Mouse (Mus musculus) retina, postnatal 1 day (tissue): ENCODE results near the gene Nrxn1.

Experiments
- DNase-seq: peaks from one replicate; pipeline ENCODE4 v3.0.0-alpha.2; 2012

The Nrxn1 gene

DNA sequence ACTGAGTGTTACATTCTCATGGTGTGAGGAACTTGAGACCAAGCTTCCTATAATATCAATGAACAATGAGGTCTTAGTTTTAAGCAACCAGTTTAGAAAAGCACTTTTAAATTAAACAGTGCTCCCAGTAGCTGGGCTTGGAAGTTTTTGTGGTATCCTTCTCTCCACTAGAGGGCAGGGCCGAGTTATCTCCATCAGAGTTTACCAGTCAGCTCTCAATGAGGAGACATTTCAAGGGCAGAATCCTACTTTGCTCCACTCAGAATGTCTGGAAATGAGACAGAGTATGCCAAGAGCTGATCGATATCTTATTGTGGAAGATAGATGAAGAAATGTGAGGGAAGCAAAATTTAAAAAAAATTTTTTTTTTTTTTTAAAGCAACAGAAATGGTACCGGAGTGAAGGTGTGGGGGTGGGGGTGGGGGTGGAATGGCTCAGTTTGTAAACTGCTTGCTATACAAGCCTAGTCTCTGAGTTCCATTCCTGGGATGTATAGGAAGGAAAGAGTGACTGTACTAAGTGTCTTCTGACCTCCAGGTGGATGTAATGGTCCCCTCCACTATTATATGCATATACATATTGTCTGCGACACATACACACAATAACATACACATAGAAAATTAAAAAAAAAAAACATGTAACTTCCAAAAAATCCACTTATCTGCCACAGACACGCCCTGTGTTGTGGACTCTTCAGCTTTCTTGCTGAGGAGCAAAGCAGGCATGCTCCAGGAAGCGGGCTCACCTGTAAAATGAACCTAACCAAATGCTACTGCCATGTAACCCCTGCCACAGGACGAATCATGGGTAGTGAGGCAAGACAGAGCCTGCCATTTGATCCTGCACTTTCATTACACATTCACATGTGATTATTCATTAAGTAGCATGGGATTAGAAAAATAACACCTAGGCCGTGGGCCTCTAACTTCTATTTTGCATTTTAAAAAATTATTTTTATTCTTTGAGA lies 283.4 kb downstream of the Nrxn1 start:
- DNase-seq = peak; percentile 79

- no peak for DNase-seq
Measured at GRCm38 (mm10) chr17:90808256-90808655, 284.6 kb downstream of the Nrxn1 start.

GRCm38 (mm10) chr17:90807199-90807598 lies 285.7 kb downstream of the Nrxn1 start:
- DNase-seq = no peak

- DNase-seq = no peak
Measured at GRCm38 (mm10) chr17:90798689-90799088, 294.2 kb downstream of the Nrxn1 start.

DNA sequence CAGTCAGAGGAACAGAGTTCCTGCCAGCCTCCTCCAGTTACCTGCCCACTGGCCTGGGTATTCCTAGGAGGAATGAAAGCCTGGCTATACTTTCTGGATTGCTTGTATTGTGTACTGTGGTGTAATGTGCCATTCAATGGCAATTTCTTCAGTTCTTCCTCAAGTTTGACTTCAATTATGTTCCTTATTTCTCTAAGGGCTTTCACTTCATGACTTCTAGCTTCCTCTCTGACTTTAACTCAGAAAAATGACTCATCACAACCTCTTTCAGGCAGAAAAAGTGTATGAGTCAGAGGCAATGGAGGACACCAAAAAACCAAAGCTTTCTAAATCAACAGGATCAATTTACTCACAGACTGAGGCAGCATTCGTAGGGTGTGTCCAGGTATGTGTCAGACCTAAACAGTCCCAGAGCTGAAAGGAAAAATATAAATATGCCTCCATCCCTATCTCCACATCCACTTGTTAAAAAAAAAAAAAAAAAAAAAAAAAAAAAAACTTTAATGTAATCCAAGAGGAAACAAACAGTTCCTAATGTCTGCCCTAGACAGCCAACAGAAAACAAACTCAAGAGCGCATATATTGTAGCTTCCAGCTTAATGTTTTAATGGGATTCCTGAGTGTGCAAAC lies 295.1 kb downstream of the Nrxn1 start:
- DNase-seq = no peak

DNA sequence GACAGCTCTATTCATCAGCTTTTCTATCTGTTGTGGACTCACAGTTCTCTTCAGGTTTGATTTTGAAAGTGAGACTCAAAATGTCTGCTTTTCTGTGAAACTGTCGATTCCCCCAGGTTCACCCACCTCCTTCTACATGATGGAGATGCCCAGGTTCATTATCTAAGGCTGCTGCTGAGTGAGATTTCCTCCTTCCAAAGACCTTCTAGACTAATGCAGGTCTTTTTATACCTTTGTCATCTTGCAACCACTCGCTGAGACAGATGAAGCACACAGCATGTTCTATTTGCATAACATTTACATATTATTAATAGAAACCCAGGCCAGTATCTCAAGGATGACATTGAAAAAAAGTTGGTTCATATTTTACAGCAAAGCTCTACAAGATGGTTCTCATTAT lies 295.9 kb downstream of the Nrxn1 start:
- DNase-seq = no peak

- DNase-seq = no peak
Measured at GRCm38 (mm10) chr17:90788491-90789127, 304.3 kb downstream of the Nrxn1 start.

GRCm38 (mm10) chr17:90788040-90788439 lies 304.8 kb downstream of the Nrxn1 start:
- DNase-seq = no peak

- no peak for DNase-seq
Measured at GRCm38 (mm10) chr17:90787121-90787788, 305.6 kb downstream of the Nrxn1 start.

DNA sequence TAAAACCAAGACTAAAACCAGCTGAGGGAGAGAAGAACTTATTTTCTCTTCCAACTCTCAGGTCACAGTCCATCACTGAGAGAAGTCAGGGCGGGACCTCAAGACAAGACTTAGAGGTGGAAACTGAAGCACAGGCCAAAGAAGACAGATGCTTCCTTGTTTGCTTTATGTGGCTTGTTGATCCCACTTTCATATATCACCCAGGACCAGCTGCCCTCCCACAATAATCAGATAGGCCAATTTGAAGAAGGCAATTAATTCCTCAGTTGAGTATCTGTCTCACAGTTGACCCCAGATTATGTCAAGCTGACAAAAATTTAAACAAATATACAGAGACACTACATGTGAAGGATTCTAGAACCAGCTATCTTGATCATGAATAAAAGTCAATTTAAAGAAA lies 312.4 kb downstream of the Nrxn1 start:
- DNase-seq = no peak

DNA sequence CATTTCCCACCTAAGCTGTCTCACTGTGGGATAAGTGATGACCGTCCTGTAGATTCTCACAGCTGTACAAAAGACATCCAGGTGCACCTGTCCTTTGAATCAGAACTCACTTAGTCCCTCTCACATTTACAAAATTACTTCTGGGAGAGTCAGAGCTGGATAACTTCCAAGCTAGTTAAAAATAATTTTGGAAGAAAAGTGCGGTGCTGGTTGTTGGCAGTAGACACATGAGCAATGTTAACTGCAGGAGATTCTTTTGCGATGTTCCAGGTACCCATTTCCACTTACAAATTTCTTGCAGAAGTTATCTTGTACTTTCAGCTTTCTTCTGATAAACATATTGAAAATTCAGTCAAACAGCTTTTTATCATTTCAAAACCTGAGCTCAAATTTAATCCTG lies 317.5 kb downstream of the Nrxn1 start:
- no peak for DNase-seq

DNA sequence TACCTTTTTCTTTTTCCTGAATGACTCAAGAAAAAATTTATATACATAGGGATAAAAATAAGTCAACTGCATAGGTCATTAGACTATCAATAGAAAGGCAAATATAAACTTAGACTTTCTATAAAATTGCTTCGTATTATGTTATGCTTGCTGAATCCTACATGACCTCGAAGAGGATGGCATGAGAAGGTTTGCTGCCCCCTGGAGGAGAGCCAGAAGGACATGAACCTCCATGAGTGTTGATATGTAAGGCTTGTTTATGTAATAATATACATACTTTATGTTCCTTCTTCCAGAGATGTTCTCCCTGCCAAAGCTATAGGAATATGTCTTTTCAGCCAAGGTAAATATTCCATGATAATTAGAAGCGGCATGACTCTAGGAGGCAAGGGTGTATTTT lies 319.6 kb downstream of the Nrxn1 start:
- DNase-seq = no peak

DNA sequence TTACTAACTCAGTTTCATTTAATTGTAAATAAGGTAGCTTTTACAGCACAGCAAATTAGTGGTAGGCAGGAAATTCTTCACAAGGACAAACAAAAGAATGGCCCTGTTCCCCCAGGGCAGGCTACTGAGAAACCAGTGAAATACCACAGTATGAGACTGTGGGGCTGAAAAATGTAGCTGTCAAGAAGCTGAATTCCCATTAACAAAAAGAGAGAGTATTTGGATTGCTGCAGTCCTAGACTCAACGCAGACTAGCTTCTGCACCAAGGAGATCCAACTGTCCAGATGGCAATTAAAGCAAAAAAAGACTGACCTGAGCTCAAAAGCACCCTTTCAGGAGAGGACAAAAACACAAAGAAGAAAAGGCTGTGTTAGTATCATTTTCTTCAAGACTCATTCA lies 324.7 kb downstream of the Nrxn1 start:
- no peak for DNase-seq

DNA sequence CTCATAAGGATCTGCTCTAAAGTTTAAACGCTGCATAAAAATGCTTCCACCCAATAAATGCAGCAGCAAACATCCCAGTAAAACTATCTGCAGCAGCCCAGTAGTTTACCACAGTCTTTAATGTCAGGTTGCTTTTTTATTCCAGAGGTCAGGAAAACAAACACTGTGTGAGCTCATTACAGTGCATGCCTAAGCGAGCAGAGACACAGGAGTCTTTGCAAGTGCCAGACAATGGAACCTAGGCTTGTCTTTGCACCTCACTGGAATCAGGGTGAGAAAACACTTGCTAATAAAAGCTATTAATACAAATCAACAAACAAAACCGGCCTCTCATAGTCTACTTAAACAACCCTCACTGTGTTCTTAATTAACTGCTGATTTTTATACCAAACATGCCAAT lies 365.7 kb downstream of the Nrxn1 start:
- DNase-seq = peak; percentile 50

DNA sequence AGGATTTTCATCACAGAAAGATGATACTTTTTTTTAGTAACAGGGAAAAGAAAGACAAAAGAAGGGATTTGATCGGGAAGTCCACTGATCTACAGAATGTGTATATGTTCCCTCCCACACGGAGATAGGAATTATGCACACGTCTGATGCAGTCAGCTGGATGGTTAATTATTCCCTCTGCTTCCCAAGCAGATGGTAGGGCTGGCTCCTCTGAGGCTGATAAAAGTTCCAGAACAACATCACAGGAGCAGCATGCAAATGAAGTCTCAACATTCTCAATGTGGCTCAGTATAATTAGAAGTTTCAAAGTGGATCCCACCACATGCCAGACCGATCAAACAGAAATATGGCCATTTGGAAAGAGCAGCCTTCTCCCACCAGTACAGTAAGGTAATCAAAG lies 388.1 kb downstream of the Nrxn1 start:
- no peak for DNase-seq

DNA sequence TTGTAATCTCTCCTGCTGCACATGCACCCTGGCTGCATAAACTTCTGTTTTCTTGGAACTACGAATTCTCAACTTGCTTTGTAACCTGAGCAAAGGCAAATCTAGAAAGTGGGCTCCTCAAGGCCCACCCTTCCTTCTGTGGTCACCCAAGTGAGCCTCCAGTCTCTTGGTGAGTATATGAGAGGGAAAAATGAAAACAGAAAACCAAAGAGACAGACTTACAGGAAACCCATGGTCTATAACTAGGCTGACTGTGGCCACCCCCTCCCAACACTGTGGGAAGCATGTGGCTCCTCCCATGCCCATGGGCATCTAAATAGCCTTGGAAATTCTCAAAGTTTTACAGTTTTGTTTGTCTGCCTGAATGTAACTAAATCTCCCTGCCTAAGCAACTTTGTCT lies 390.2 kb downstream of the Nrxn1 start:
- DNase-seq = no peak

DNA sequence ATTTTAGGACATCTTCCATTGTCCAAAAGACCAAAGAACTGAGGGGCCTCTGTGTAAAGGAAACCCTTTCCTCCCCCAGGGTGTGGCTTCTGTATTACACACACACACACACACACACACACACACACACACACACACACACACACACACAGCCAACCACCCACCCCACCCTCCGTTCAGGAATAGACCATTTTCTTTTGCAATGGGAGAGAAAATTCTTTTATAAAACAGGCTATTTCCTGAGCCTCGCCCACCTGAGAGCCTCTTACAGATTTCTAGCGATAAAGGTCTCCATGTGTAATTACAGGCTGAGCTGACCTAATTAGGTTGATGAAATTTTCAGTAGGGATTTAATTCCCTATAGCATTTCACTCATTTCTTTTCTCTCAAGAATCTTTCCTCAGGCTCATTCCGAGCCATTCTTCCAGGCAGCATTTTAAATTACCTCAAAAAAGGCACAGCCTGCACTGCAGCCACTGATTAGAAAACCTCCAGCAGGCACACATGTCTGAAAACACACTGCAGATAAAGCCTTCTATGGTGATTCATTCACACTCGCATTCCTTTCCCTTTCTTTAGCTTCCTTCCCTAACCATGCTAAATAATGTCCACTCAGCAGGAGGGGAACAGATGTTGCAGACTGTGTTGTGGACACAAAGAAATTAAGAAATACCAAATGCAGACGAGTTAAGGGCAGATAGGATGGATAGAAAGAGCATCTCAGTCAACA lies 396.6 kb downstream of the Nrxn1 start:
- DNase-seq = peak; percentile 56

DNA sequence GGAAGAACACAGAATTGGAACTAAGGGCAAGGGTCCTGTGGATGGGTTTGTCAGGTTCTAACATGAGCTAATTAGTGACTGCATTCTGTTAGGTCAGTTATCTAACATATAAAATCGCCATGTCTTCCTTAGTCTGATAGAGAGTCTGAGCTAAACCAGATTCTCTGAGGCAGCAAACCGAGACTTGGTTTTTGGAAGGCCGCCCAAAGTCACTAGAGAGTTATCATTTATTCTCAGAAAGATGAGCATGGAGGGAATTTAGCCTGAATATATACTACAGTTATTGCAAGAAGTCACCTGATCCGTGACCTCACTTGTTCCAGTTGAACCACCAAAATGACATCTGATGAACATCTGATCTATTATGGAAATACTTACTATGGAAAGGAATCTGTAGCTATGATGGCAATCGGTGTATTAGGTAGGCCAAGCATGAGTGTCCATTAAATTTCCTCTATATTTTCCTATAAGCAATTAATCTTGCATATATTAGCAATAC lies 397.7 kb downstream of the Nrxn1 start:
- DNase-seq = no peak

GRCm38 (mm10) chr17:90684172-90684571 lies 408.7 kb downstream of the Nrxn1 start:
- DNase-seq = no peak

- DNase-seq = no peak
Measured at GRCm38 (mm10) chr17:90681019-90681418, 411.9 kb downstream of the Nrxn1 start.

DNA sequence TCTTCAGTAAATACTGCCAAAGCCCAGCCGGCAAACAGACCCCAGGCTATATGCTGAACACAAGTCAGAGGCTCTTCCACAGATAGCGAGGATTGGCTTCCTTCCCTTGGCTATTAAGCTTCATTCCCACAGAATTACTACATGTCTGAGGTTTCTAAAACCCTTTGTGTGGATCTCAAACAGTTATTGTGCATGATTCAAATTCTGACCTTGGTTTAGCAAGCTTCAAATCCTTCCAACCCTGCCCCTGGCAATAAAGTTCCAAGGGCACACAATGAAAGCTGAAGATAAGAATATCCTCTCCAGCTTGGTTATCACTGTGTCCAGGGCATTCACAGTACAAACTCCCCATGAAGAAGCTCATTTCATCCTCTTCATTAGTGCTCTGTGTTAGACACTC lies 416.2 kb downstream of the Nrxn1 start:
- no peak for DNase-seq

GRCm38 (mm10) chr17:90662318-90662717 lies 430.6 kb downstream of the Nrxn1 start:
- no peak for DNase-seq
